ENCODE assay signal across 29 mouse cellular contexts in genomic region chr10:102377377-102377776, GRCm38 (mm10).
"Had no signal": no experiment of that assay in that cellular context is flagged by ENCODE, and none has a peak within 500 bp of the region (broad histone marks: within the 10 kb centered on the region; RNA-seq: fewer than 3 reads in every experiment).

No protein-coding gene starts in this region.

- H3K9me3 ChIP-seq: embryonic facial prominence, embryonic 10.5 days; embryonic facial prominence, embryonic 12.5 days; embryonic facial prominence, embryonic 13.5 days; embryonic facial prominence, embryonic 15.5 days; forebrain, embryonic 10.5 days; forebrain, embryonic 12.5 days; forebrain, embryonic 13.5 days; forebrain, embryonic 15.5 days had no signal

- DNase-seq: cerebellum, adult 2 months; cerebellum, adult 8-10 months; cerebellum, adult 9-10 months; cerebellum, adult 9-11 months; cerebellum, postnatal 10 days; cerebellum, postnatal 14 days; cerebellum, postnatal 25 days; cerebellum, postnatal 36 days; embryo, embryonic 11 days; forebrain, postnatal 0 days; gastrocnemius, adult 2 months; gastrocnemius, postnatal 10 days; gastrocnemius, postnatal 14 days; gastrocnemius, postnatal 25 days; gastrocnemius, postnatal 36 days; heart, adult 11 months; heart, adult 18-20 months; heart, adult 2 months had no signal

- H3K36me3 ChIP-seq: embryonic facial prominence, embryonic 10.5 days; embryonic facial prominence, embryonic 12.5 days; embryonic facial prominence, embryonic 13.5 days; embryonic facial prominence, embryonic 15.5 days; forebrain, embryonic 10.5 days; forebrain, embryonic 12.5 days; forebrain, embryonic 15.5 days had no signal

- H3K4me2 ChIP-seq: embryonic facial prominence, embryonic 12.5 days; embryonic facial prominence, embryonic 13.5 days; embryonic facial prominence, embryonic 15.5 days; forebrain, embryonic 12.5 days; forebrain, embryonic 13.5 days; forebrain, embryonic 15.5 days had no signal

- H3K9ac ChIP-seq: embryonic facial prominence, embryonic 12.5 days; embryonic facial prominence, embryonic 13.5 days; embryonic facial prominence, embryonic 15.5 days; forebrain, embryonic 12.5 days; forebrain, embryonic 13.5 days; forebrain, embryonic 15.5 days; forebrain, postnatal 0 days had no signal

- H3K4me3 ChIP-seq: embryonic facial prominence, embryonic 10.5 days; embryonic facial prominence, embryonic 12.5 days; embryonic facial prominence, embryonic 13.5 days; embryonic facial prominence, embryonic 15.5 days; erythroblast, embryonic 14.5 days; forebrain, embryonic 10.5 days; forebrain, embryonic 12.5 days; forebrain, embryonic 13.5 days; forebrain, embryonic 15.5 days; gastrocnemius, adult 2 months; heart, adult 2 months had no signal

- H3K27me3 ChIP-seq: embryonic facial prominence, embryonic 12.5 days; embryonic facial prominence, embryonic 13.5 days; embryonic facial prominence, embryonic 15.5 days; forebrain, embryonic 12.5 days; forebrain, embryonic 13.5 days; forebrain, embryonic 15.5 days had no signal

- H3K27ac ChIP-seq: embryonic facial prominence, embryonic 10.5 days; embryonic facial prominence, embryonic 12.5 days; embryonic facial prominence, embryonic 13.5 days; embryonic facial prominence, embryonic 15.5 days; forebrain, embryonic 10.5 days; forebrain, embryonic 12.5 days; forebrain, embryonic 13.5 days; forebrain, embryonic 15.5 days; gastrocnemius, adult 2 months; heart, adult 2 months had no signal

- H3K4me1 ChIP-seq: embryonic facial prominence, embryonic 10.5 days; embryonic facial prominence, embryonic 12.5 days; embryonic facial prominence, embryonic 13.5 days; embryonic facial prominence, embryonic 15.5 days; forebrain, embryonic 10.5 days; forebrain, embryonic 12.5 days; forebrain, embryonic 13.5 days; forebrain, embryonic 15.5 days had no signal

- ATAC-seq: forebrain, embryonic 13.5 days; forebrain, embryonic 14.5 days; forebrain, embryonic 15.5 days; forebrain, embryonic 16.5 days; forebrain, postnatal 0 days had no signal
